Mouse (Mus musculus) olfactory bulb, adult 2 months (tissue): Measurements from ENCODE around the gene Il31. TPM values are rescaled to one million over a fixed set of nuclear protein-coding genes. Genes with fewer than 3 reads are reported as not detected.

Source experiments
- H3K27ac ChIP-seq: fragments of 200-500 bp; 2 replicates; pipeline ENCODE4 v1.5.1; 2012; ENCODE audit warnings: low read depth, low read length; ENCODE audit not compliant: insufficient read depth
- H3K4me1 ChIP-seq: fragments of 200-500 bp; 2 replicates; pipeline ENCODE4 v1.6.1; 2012; ENCODE audit warnings: low read length; ENCODE audit not compliant: control insufficient read depth, insufficient read depth
- H3K4me3 ChIP-seq: fragments of 200-500 bp; 2 replicates; pipeline ENCODE4 v1.5.1; 2012; ENCODE audit warnings: mild to moderate bottlenecking, low read depth, low read length, moderate library complexity; ENCODE audit not compliant: insufficient read depth
- CTCF ChIP-seq: fragments of 200-500 bp; IDR thresholded peaks from 2 replicates; pipeline ENCODE4 v1.5.1; 2012; ENCODE audit warnings: low read depth, mild to moderate bottlenecking, low read length, moderate library complexity; ENCODE audit not compliant: insufficient read depth
- POLR2A ChIP-seq: fragments of 200-500 bp; IDR thresholded peaks from 2 replicates; pipeline ENCODE4 v1.6.1; 2012; ENCODE audit warnings: mild to moderate bottlenecking, low read depth, low read length, moderate library complexity; ENCODE audit not compliant: insufficient read depth
- WGBS: fragments of 180-500 bp; shearing (Covaris S2); methylation state at CpG from one replicate; pipeline ENCODE4 v1.1.7; 2018; 5-methylcytosine and 5-hydroxymethylcytosine counted together
- polyA plus RNA-seq: library from polyadenylated mRNA; stranded (reverse); fragments of >200 nt; gene quantifications from 2 replicates; pipeline ENCODE4 v1.2.4, GENCODE M21; 2012; ENCODE audit warnings: low replicate concordance; ENCODE audit not compliant: missing spikeins, insufficient read depth, insufficient read length

Gene Il31
- not detected in 2 replicates for polyA plus RNA-seq

DNA sequence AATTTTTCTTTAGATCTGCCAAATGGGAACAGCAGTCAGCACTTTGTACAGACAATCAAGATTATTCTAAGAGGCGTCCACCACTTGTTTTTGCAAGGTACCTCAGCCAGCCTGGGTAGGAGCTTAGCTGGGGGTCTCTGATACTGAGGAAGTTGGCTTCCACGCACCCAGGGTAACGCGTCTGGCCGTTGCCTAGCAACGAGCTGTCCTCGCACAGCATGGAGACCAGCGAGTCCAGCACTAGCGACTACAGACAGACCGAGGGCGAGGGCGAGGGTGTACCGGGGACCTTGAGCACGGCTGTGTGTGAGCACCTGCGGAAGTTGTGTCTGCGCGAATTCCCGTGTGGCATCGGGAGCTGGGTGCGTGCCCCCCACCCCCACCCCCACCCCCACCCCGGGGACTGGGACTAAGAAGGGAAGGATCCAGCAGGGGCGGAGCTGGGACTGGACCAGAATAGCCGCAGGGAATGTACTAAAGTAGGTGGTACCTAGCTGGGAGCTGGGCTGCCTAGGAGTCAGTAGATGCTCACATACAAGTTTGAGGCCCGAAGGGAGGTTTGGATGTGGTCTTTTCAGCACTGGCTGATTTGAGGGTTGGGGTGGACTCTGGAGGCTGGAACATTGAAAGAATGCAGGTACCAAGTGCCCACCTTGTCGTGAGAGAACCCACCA, at the start of gene Il31, which contains the start of gene Lrrc43:
Gene Il31, minus strand, starts transcription at position 378 of the 674 bp plus-strand sequence.
Gene Lrrc43, plus strand, starts transcription at position 194 of the 674 bp plus-strand sequence.
- H3K4me3 ChIP-seq, result 0 out of 2 replicates have a peak within 1 kb of the TSS, but pooled peaks have one; percentile 17
- WGBS, result 10% methylated on average over 25 of the region's 25 CpGs
- TF ChIP-seq CTCF, result no peak
- TF ChIP-seq POLR2A, result no peak
- H3K4me1 ChIP-seq, result peaks cover 8% of the 10 kb centered on the region
- no peak within 1 kb of the TSS for H3K27ac ChIP-seq

DNA sequence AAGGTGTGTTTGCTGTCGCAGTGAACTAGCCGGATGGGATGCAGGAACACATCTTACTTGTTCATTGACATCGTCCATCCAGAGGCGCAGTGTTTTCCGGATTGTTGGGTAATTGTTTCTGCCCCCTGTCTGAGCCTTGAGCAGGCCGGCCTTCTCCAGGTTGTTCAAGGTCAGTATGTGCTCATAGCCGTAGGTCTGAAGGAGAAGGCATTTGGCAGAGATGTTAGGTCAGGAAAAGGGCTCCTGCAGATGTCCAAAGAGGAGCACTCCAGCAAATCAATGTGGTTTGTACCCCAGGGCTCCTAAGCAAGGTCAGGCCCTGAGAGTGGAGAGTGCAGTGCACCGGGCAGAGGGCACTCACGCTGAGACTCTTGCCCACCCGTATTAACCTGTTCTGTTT, 44.5 kb upstream of the Il31 start:
- TF ChIP-seq POLR2A (no peak), CTCF (no peak)
- 92% methylated on average over 10 of the region's 10 CpGs for WGBS

DNA sequence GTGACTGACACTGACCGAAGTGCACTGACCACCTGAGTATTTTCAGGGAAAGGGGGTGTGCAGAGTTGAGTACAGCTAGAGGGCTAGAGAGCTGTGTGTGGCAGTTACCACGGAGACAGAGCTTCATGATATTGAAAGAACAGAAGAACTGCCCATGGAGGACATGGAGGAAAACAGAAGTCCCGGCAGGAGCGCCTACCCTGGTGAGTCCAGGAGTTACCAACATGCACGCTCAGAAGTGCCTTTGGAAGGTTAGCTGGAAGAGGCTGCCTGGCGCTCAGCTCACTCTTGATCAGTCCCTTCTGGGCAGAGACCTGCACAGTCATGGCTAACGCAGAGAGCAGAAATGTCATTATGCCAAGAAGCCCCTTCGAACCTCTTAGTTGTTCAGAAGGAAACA, 40.8 kb upstream of the Il31 start:
- 88% methylated on average over 8 of the region's 8 CpGs for WGBS
- Histone ChIP-seq H3K4me1 (no peaks in the 10 kb centered on the region), H3K27ac (no peak overlapping the region), H3K4me3 (no peak overlapping the region)
- TF ChIP-seq CTCF (no peak), POLR2A (no peak)

More for the DNA sequence above, 44.5 kb upstream of the Il31 start:
- Histone ChIP-seq H3K4me3 (no peak overlapping the region), H3K4me1 (no peaks in the 10 kb centered on the region), H3K27ac (no peak overlapping the region)

DNA sequence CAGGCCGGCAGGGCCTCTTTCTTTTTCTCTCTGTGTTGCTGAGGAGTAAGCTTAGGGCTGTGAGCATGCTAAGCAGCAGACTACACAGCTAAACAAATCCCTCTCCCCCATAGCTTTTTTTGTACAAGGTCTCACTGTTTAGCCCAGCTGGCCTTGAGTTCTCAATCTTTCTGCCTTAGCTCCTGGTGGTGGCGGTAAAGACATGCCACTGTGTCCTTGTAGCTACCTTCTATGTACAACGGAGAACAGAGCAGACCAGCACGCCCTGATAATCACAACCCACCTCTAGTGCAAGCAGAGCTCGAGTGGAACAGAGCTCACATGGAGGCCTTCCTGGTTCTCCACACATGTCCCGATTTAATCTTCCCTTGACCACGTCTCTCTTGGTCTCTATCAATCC, 39.4 kb upstream of the Il31 start:
- no peak overlapping the region for H3K27ac ChIP-seq
- 70% methylated on average over 7 of the region's 7 CpGs for WGBS

DNA sequence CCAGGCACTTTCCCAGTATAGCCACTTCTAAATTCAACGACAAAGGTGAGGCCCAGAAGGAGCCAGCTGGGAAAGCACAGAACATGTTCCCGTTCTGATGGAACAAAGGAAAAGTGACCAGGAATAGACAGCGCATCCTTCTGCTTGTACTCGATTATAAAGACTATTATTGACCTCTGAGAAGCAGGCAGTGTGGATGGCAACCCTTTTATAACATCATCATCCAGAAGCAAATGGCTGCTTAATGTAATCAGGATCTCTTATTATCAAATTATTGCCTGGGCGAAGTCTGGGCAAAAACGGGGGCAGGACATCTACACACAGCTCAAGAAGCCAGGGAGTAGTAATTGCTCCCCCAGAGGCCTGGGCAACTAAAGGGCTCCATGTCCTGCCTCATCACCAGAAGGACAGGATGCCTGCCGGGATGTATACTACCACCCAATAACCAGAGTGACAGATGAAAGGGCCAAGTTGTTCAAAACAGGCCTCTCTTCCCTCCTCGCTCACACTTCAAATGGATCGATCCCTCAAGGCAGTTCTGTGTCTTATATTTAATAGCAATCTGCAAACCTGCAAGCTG, 36.7 kb upstream of the Il31 start:
- H3K27ac ChIP-seq, result no peak overlapping the region
- 91% methylated on average over 9 of the region's 9 CpGs for WGBS
- H3K4me3 ChIP-seq, result no peak overlapping the region
- TF ChIP-seq CTCF (no peak), POLR2A (no peak)
- H3K4me1 ChIP-seq, result peaks cover 8% of the 10 kb centered on the region

More for the DNA sequence above, 39.4 kb upstream of the Il31 start:
- TF ChIP-seq CTCF (no peak), POLR2A (no peak)
- H3K4me3 ChIP-seq, result no peak overlapping the region
- peaks cover 6% of the 10 kb centered on the region for H3K4me1 ChIP-seq

DNA sequence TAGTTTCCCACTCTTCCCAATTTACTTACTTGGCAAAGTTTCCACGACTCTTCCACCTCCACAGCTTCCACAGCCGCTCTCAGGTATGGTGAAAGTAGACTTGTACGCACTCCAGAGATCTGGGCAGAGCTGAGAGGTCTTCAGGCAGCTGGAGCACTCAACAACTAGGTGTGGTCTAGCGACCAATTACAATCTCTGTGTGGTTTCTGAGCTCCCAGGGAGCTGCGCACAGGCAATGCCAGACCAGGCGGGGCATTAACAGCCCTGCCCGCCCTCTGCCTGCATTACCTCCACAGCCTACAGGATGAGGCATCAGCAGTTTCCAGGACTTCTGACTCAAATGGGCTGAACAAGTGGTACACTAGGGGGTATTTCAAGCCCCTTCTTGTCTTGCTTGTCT, 36.0 kb upstream of the Il31 start, which contains the start of gene Gm49027:
Gene Gm49027, minus strand, starts transcription at position 208 of the 400 bp plus-strand sequence.
- Histone ChIP-seq H3K4me3 (peak within 1 kb of the TSS; percentile 90), H3K27ac (no peak within 1 kb of the TSS), H3K4me1 (peaks cover 8% of the 10 kb centered on the region)
- WGBS, result 86% methylated on average over 7 of the region's 7 CpGs
- no peak for TF ChIP-seq CTCF
- TF ChIP-seq POLR2A, result no peak

DNA sequence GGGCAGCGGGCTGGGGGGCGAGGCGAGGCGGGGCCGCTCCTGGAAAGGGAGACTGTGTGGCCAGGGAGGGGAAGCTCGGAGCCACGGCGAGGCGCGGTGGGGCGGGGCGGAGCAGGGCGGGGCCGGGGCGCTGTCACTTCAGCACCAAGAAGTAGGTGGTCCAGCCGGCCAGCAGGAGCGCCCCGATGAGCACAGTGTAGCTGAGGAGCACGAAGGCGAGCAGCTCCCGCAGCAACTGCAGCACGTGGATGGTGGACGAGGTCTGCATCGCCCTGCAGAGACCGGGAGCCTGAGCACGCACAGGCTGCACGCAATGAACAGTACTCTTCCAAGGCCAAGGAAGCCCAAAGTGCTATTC, 35.1 kb upstream of the Il31 start:
- H3K27ac ChIP-seq, result no peak overlapping the region
- no peak for TF ChIP-seq POLR2A
- TF ChIP-seq CTCF, result no peak
- H3K4me3 ChIP-seq, result peak overlapping the region; percentile 90
- 2% methylated on average over 26 of the region's 27 CpGs for WGBS
- H3K4me1 ChIP-seq, result peaks cover 8% of the 10 kb centered on the region

DNA sequence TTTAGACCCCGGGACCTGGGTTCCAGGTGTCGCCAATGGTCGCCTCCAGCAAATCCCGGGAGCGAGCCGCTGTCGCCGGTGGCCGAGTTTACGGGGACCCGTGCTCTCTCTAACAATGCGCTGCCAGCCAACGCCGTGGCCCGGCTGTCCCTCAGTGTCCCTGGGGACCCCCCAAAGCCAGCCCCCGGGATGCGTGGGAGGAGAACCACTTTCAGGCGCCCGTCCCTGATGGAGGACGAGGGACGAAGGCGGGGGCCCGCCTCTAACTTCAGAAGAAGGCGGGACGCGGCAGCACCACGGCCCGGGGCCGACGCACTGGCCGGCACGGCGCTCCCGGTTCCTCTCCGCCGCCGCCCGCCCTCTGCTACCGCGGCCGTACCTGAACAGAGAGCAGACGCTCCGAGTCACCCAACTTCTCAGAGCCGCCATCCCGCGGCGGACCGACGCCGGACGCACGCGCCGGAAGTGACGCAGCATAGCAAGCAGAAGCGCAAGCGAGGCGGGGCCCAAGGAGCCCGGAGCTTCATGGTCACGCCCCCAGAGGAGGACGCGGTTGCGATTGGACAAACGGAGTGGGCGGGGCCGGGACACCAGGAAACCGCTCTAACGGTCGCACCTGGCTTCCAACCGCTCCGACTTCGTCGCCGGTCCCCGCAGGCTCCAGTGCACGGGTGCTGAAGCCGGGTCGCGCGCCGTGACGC, 34.6 kb upstream of the Il31 start, which contains the start of gene Diablo:
Gene Diablo, minus strand, starts transcription at position 485 of the 701 bp plus-strand sequence.
- Histone ChIP-seq H3K27ac (no peak within 1 kb of the TSS), H3K4me1 (peaks cover 8% of the 10 kb centered on the region), H3K4me3 (peak within 1 kb of the TSS; percentile 90)
- WGBS, result under 1% methylated on average over 82 of the region's 82 CpGs
- TF ChIP-seq CTCF (no peak), POLR2A (peak; percentile 99)

DNA sequence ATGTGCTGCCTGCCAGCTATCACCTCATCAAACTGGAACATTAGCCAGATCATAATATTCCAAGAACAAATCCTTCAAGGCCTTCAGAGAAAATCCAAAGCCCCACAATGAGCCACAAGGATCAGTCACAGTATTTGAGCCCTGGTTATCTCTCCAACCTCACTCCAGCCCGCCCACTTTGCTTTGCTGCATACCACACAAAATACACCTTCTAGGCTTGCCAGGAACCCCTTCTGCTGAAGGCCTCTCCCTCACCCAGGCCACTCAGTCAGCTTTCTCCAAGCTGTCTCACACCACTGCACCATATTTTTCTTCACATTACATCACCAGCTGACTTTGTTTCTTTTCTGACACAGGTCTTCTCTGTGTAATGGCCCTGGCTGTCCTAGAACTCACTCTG, 32.9 kb upstream of the Il31 start:
- H3K4me3 ChIP-seq, result no peak overlapping the region
- H3K27ac ChIP-seq, result no peak overlapping the region
- peaks cover 8% of the 10 kb centered on the region for H3K4me1 ChIP-seq
- TF ChIP-seq POLR2A (no peak), CTCF (no peak)
- 89% methylated on average over 1 of the region's 1 CpGs for WGBS
